Mouse (Mus musculus) heart, postnatal 0 days (tissue): ENCODE measurements around the gene Rgs9. TPM values are rescaled to one million over a fixed set of nuclear protein-coding genes. Genes with fewer than 3 reads are reported as not detected.
A peak's percentile ranks its signal among the peaks of the same experiment; 100 is the strongest.

ENCODE experiments used
- ATAC-seq: fragments of 200-750 bp; cut with Nextera tagmentation; 2 replicates; pipeline ENCODE4 v1.8.0; 2017; ENCODE audit warnings: low read depth, moderate number of reproducible peaks, moderate library complexity; ENCODE audit not compliant: insufficient read depth
- DNase-seq: peaks from one replicate; pipeline ENCODE4 v3.0.0-alpha.2; 2016; ENCODE audit warnings: low spot score
- H3K27ac ChIP-seq: fragments of 300-500 bp; sonication (generic); 2 replicates; pipeline ENCODE4 v1.5.1; 2014; ENCODE audit warnings: low read depth, mild to moderate bottlenecking
- H3K27me3 ChIP-seq: fragments of 300-500 bp; sonication (generic); 2 replicates; pipeline ENCODE4 v1.6.1; 2014; ENCODE audit warnings: low read length, mixed read lengths; ENCODE audit not compliant: control insufficient read depth, insufficient read depth
- H3K36me3 ChIP-seq: fragments of 300-500 bp; sonication (generic); replicated peaks from 2 replicates; pipeline ENCODE4 v1.6.1; 2014; ENCODE audit warnings: low read length, mixed read lengths; ENCODE audit not compliant: control insufficient read depth, insufficient read depth
- H3K4me1 ChIP-seq: fragments of 300-500 bp; sonication (generic); 2 replicates; pipeline ENCODE4 v1.6.1; 2014; ENCODE audit warnings: antibody characterized with exemption; ENCODE audit not compliant: control insufficient read depth, insufficient read depth
- H3K4me2 ChIP-seq: fragments of 300-500 bp; sonication (generic); 2 replicates; pipeline ENCODE4 v1.6.1; 2014; ENCODE audit warnings: low read depth, mild to moderate bottlenecking, low read length, moderate library complexity
- H3K4me3 ChIP-seq: fragments of 300-500 bp; sonication (generic); 2 replicates; pipeline ENCODE4 v1.5.1; 2014; ENCODE audit warnings: low read depth, low read length
- H3K9ac ChIP-seq: fragments of 300-500 bp; sonication (generic); replicated peaks from 2 replicates; pipeline ENCODE4 v1.6.1; 2014; ENCODE audit warnings: low read depth, low read length, mixed read lengths
- H3K9me3 ChIP-seq: fragments of 300-500 bp; sonication (generic); replicated peaks from 2 replicates; pipeline ENCODE4 v1.6.1; 2016; ENCODE audit warnings: low read length; ENCODE audit not compliant: control insufficient read depth
- CTCF ChIP-seq: IDR thresholded peaks from 2 replicates; pipeline ENCODE4 v1.5.1; 2016; ENCODE audit warnings: antibody characterized with exemption, control low read depth, low read depth
- EP300 ChIP-seq: IDR thresholded peaks from 2 replicates; pipeline ENCODE4 v1.6.1; 2016; ENCODE audit warnings: antibody characterized with exemption, low read depth
- whole genome bisulfite sequencing: fragments of 180-500 bp; shearing (Covaris S2); extraction: QIAGEN DNeasy Blood & Tissue Kit; methylation state at CpG from one replicate; pipeline ENCODE4 v1.1.7; 2014; 5-methylcytosine and 5-hydroxymethylcytosine counted together
- polyA plus RNA-seq: library from polyadenylated mRNA; unstranded; fragments of >200 nt; fragmentation: Nextera tagmentation; extraction: Ambion mirVana; gene quantifications from 2 replicates; pipeline ENCODE4 v1.2.1, GENCODE M21; 2015
- total RNA-seq: library from RNA; depleted of rRNA; stranded (reverse); fragments of >200 nt; gene quantifications from 2 replicates; pipeline ENCODE4 v1.2.3, GENCODE M21; 2014; ENCODE audit warnings: low replicate concordance

Gene Rgs9
- total and polyA plus RNA-seq, 2 experiments from 2014 or later, result 0.23 to 0.80 TPM

DNA sequence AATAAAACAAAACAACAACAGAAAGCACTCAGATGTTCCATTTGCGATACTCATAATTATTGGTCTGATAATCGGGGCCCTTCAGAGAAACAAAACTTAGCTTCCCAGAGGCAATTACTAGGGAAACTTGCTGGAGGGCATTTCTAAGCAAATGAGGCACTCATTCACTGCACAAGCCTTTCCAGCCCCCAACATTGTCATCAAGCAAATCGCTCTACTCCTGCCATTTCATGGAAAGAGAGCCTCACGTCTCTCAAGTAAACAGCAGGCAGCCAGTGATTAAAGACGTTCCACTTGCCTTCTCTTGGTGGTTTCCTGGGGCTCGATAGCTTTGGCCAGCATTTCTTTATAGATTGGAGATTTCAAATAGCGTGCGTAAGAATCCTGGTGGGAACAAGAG is 60.1 kb downstream of the Rgs9 start:
- no peaks in the 10 kb centered on the region for H3K36me3 ChIP-seq
- H3K9ac ChIP-seq, result no peak overlapping the region
- no peak overlapping the region for H3K4me3 ChIP-seq
- WGBS, result 65% methylated on average over 8 of the region's 8 CpGs
- H3K4me2 ChIP-seq, result no peak overlapping the region
- DNase-seq (no peak), ATAC-seq (no peak)
- no peaks in the 10 kb centered on the region for H3K4me1 ChIP-seq
- no peaks in the 10 kb centered on the region for H3K9me3 ChIP-seq
- TF ChIP-seq CTCF (no peak), EP300 (no peak)
- H3K27ac ChIP-seq, result no peak overlapping the region
- H3K27me3 ChIP-seq, result no peaks in the 10 kb centered on the region

DNA sequence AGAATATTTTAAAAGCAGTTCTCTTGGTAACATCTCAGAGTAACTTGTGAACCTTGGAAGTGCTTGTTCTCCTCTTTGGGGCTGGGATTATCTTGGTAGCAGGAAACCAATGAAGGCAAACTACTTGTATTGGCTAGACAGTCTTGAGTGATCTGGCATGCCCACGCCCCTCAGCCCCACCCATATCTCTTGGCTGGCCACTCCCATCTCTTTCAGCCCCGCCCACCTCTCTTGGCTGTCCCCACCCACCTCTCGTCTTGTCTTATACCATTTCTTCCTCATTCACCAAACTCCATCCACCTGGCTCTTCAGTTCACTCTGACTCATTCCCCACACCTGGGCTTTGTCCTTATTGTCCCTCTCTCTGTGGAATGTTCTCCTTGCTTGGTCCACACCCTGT is 64.3 kb downstream of the Rgs9 start:
- no peak overlapping the region for H3K4me3 ChIP-seq
- no peaks in the 10 kb centered on the region for H3K27me3 ChIP-seq
- no peak for ATAC-seq
- no peak for DNase-seq
- TF ChIP-seq CTCF, result no peak
- TF ChIP-seq EP300, result no peak
- no peak overlapping the region for H3K27ac ChIP-seq
- no peaks in the 10 kb centered on the region for H3K4me1 ChIP-seq
- WGBS, result 69% methylated on average over 3 of the region's 3 CpGs
- H3K4me2 ChIP-seq, result no peak overlapping the region
- H3K36me3 ChIP-seq, result no peaks in the 10 kb centered on the region
- H3K9me3 ChIP-seq, result no peaks in the 10 kb centered on the region
- H3K9ac ChIP-seq, result no peak overlapping the region

DNA sequence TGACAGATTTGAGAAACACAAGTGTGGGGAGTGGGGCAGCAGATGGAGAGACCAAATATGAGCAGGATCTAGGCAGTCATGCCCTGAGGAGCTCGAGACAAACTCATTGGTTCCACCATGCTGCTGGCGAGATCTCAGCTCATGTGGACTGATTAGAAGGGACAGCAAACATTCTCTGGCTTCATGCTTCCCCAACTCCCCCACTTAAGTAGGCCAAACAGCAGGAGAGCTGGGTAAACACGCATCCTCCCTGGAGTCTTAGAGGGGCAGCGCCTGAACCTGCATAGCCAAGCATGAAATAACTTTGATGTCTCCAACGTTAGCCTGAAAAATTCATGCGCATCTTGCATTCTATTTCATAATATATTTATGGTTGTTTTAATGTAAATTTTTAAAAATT is 65.1 kb downstream of the Rgs9 start:
- H3K9me3 ChIP-seq, result no peaks in the 10 kb centered on the region
- ATAC-seq (no peak), DNase-seq (no peak)
- no peak overlapping the region for H3K4me3 ChIP-seq
- H3K9ac ChIP-seq, result no peak overlapping the region
- H3K27ac ChIP-seq, result no peak overlapping the region
- H3K27me3 ChIP-seq, result no peaks in the 10 kb centered on the region
- no peaks in the 10 kb centered on the region for H3K4me1 ChIP-seq
- no peaks in the 10 kb centered on the region for H3K36me3 ChIP-seq
- no peak overlapping the region for H3K4me2 ChIP-seq
- WGBS, result 75% methylated on average over 6 of the region's 6 CpGs
- TF ChIP-seq CTCF (no peak), EP300 (no peak)

DNA sequence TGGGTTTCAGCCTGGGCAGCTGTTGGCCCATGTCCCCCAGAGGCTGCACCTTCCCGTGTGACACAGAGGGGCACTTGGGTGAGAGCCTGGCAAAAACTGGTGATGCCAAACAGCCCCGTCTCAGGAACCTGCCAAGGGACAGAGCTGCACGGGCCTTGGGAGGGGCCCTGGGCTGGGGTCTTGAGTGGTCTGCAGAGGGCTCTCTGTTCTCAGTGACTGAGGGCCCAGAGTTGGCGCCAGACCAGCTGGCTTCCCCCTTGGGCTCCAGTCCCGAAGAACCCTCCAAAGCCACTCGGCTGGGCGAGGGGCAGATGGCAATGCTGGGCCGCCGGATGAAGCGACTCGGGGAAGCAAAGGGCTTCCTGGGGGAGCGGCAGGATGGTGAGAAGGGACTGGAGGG is 70.8 kb downstream of the Rgs9 start:
- no peak for TF ChIP-seq CTCF
- TF ChIP-seq EP300, result no peak
- Histone ChIP-seq H3K9ac (no peak overlapping the region), H3K4me3 (no peak overlapping the region), H3K4me1 (no peaks in the 10 kb centered on the region), H3K36me3 (no peaks in the 10 kb centered on the region), H3K9me3 (no peaks in the 10 kb centered on the region), H3K27ac (no peak overlapping the region), H3K4me2 (no peak overlapping the region), H3K27me3 (no peaks in the 10 kb centered on the region)
- ATAC-seq (no peak), DNase-seq (no peak)
- WGBS, result 76% methylated on average over 12 of the region's 12 CpGs

DNA sequence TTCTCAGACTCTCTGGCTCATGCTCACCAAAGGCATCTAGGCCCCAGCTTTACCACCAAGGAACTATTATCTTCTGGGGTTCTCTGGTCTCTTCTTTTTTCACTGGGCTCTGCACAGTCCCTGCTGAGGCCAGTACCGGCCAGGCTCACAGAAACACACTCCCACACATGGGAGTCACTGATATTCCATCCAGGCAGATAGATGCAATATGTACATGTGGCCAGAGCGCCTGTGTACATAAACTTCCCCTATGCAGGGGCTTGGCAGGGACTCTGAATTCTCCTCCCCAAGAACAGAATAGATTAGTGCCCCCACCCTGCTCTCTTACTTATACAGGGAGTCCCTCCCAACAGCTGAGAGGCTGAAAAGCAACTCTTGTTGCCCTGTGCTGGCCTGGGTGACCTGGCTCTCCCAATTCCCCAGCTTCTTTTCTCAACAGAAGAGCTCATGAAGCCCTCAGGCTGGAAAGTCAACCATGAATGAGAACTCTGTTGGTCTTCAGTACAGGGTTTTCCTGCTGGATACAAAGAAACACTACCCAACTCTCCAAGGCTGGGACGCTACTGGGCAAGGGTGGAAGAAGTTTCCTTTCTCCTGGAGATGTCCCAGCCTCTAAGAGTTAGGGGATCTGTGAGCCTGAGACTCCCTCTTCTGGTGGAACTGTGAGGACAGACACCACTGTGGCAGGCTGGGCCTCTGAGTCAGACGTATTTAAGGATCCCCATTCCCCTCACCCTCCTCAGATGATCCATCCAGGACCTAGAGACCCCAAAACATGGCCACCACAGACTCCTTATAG is 76.5 kb downstream of the Rgs9 start:
- ATAC-seq (no peak), DNase-seq (no peak)
- Histone ChIP-seq H3K27ac (no peak overlapping the region), H3K36me3 (no peaks in the 10 kb centered on the region), H3K9ac (no peak overlapping the region), H3K4me2 (no peak overlapping the region), H3K4me3 (no peak overlapping the region), H3K27me3 (peaks cover 4% of the 10 kb centered on the region; the same call in 1 of the 2 replicates), H3K9me3 (no peaks in the 10 kb centered on the region), H3K4me1 (no peaks in the 10 kb centered on the region)
- TF ChIP-seq EP300, result no peak
- TF ChIP-seq CTCF, result peak; percentile 44
- whole genome bisulfite sequencing, result 32% methylated on average over 4 of the region's 4 CpGs
